Mouse (Mus musculus): ENCODE data around the gene Itk. TPM values are rescaled to one million over a fixed set of nuclear protein-coding genes. Genes with fewer than 3 reads are reported as not detected.

Gene Itk
- polyA plus RNA-seq, 1 experiment from 2014 or later, result not detected

DNA sequence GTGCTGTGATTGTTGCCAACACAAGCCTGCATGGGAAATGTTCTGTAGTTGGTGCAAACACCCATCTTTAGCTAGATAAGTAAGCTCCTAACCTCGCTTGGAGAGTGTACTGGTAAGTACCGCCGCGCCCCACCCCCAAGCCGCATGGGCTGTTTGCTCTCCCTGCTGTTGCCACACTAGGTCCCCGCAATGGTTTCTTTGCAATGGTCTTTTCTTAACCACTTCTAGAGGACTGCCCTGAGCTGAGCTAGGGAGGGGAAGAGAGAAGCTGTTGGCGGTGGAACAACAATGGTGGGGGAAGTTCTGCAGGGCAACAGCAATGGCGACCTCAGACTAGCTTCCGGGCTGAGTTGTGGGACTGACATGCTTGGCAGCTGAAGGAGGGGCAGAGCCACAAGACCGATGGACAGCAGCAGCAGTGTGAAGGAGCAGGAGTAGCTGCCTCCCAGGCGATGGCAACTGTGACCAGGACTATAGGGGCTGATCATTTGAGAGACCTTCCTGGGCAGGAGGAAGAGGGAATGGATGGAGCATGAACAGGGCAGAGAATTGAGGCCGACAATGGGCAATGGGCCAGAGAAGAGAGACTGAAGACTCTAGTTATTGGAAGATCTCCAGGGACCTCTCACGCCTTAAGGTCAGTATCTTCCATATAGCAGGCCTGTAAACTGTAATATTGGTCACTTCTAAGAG lies 7.0 kb upstream of the Itk start, which contains the start of gene Fam71b:
TSS of gene Fam71b (plus strand) at position 393 of the 693 bp plus-strand sequence.
- 79% methylated on average over 13 of the region's 13 CpGs for WGBS
- H3K9me3 ChIP-seq (replicated peaks; ENCODE audit: control insufficient read depth, low read length, poor library complexity, severe bottlenecking), result no peaks in the 10 kb centered on the region
- no peaks in the 10 kb centered on the region for H3K36me3 ChIP-seq (ENCODE audit: control insufficient read depth, insufficient read depth, low read length)
- no peaks in the 10 kb centered on the region for H3K27me3 ChIP-seq (ENCODE audit: control insufficient read depth, insufficient read depth, low read depth, low read length)
- no peak within 1 kb of the TSS for H3K27ac ChIP-seq (ENCODE audit: low read length)
- no peak within 1 kb of the TSS for H3K9ac ChIP-seq (ENCODE audit: low read depth, low read length)
- H3K4me3 ChIP-seq (ENCODE audit: low read depth, low read length), result no peak within 1 kb of the TSS
- ATAC-seq, result no peak
- no peak within 1 kb of the TSS for H3K4me2 ChIP-seq (ENCODE audit: low read length)
- H3K4me1 ChIP-seq (ENCODE audit: control insufficient read depth, insufficient read depth, low read length), result no peaks in the 10 kb centered on the region

- Histone ChIP-seq H3K27ac (ENCODE audit: low read length) (no peak overlapping the region), H3K4me2 (ENCODE audit: low read length) (no peak overlapping the region), H3K27me3 (ENCODE audit: control insufficient read depth, insufficient read depth, low read depth, low read length) (no peaks in the 10 kb centered on the region), H3K4me3 (ENCODE audit: low read depth, low read length) (no peak overlapping the region), H3K4me1 (ENCODE audit: control insufficient read depth, insufficient read depth, low read length) (no peaks in the 10 kb centered on the region), H3K9me3 (replicated peaks; ENCODE audit: control insufficient read depth, low read length, poor library complexity, severe bottlenecking) (no peaks in the 10 kb centered on the region), H3K36me3 (ENCODE audit: control insufficient read depth, insufficient read depth, low read length) (no peaks in the 10 kb centered on the region), H3K9ac (ENCODE audit: low read depth, low read length) (no peak overlapping the region)
- no peak for ATAC-seq
- 95% methylated on average over 2 of the region's 2 CpGs for WGBS
These were observed 6.4 kb upstream of the Itk start for GRCm38 (mm10) chr11:46395698-46396097.

- ATAC-seq, result no peak
- Histone ChIP-seq H3K36me3 (ENCODE audit: control insufficient read depth, insufficient read depth, low read length) (no peaks in the 10 kb centered on the region), H3K27me3 (ENCODE audit: control insufficient read depth, insufficient read depth, low read depth, low read length) (no peaks in the 10 kb centered on the region), H3K9ac (ENCODE audit: low read depth, low read length) (no peak overlapping the region), H3K4me1 (ENCODE audit: control insufficient read depth, insufficient read depth, low read length) (no peaks in the 10 kb centered on the region), H3K4me3 (ENCODE audit: low read depth, low read length) (no peak overlapping the region), H3K9me3 (replicated peaks; ENCODE audit: control insufficient read depth, low read length, poor library complexity, severe bottlenecking) (no peaks in the 10 kb centered on the region), H3K27ac (ENCODE audit: low read length) (no peak overlapping the region), H3K4me2 (ENCODE audit: low read length) (no peak overlapping the region)
- WGBS, result 88% methylated on average over 2 of the region's 2 CpGs
These were observed 5.8 kb upstream of the Itk start for GRCm38 (mm10) chr11:46395088-46395487.

DNA sequence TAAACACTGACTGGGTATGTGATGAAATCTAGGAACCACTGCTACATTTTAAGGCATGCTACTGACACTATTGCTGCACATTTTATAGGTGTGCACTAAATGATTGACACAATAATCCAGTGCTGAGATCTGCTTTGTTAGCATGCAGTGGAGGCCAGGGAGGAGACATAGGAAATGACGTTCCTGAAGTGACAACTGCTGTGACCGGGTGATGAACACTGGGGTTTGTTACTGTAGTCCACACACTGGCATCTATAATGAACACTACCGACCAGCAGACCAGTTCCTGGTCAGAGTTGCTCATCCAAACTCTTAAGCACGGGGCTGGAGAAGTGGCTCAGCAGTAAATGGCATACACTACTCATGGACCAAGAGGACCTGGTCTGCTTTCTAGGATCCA lies 4.1 kb upstream of the Itk start:
- Histone ChIP-seq H3K36me3 (ENCODE audit: control insufficient read depth, insufficient read depth, low read length) (no peaks in the 10 kb centered on the region), H3K27ac (ENCODE audit: low read length) (no peak overlapping the region), H3K4me3 (ENCODE audit: low read depth, low read length) (no peak overlapping the region), H3K9ac (ENCODE audit: low read depth, low read length) (no peak overlapping the region), H3K27me3 (ENCODE audit: control insufficient read depth, insufficient read depth, low read depth, low read length) (no peaks in the 10 kb centered on the region), H3K9me3 (replicated peaks; ENCODE audit: control insufficient read depth, low read length, poor library complexity, severe bottlenecking) (no peaks in the 10 kb centered on the region), H3K4me2 (ENCODE audit: low read length) (no peak overlapping the region), H3K4me1 (ENCODE audit: control insufficient read depth, insufficient read depth, low read length) (no peaks in the 10 kb centered on the region)
- 88% methylated on average over 4 of the region's 4 CpGs for WGBS
- ATAC-seq, result no peak

GRCm38 (mm10) chr11:46392890-46393289 lies 3.6 kb upstream of the Itk start:
- no peaks in the 10 kb centered on the region for H3K4me1 ChIP-seq (ENCODE audit: control insufficient read depth, insufficient read depth, low read length)
- WGBS, result 86% methylated on average over 7 of the region's 7 CpGs
- no peak overlapping the region for H3K27ac ChIP-seq (ENCODE audit: low read length)
- H3K4me3 ChIP-seq (ENCODE audit: low read depth, low read length), result no peak overlapping the region
- no peak overlapping the region for H3K9ac ChIP-seq (ENCODE audit: low read depth, low read length)
- no peaks in the 10 kb centered on the region for H3K9me3 ChIP-seq (replicated peaks; ENCODE audit: control insufficient read depth, low read length, poor library complexity, severe bottlenecking)
- H3K36me3 ChIP-seq (ENCODE audit: control insufficient read depth, insufficient read depth, low read length), result no peaks in the 10 kb centered on the region
- H3K27me3 ChIP-seq (ENCODE audit: control insufficient read depth, insufficient read depth, low read depth, low read length), result no peaks in the 10 kb centered on the region
- no peak for ATAC-seq
- H3K4me2 ChIP-seq (ENCODE audit: low read length), result no peak overlapping the region

- Histone ChIP-seq H3K4me3 (ENCODE audit: low read depth, low read length) (no peak overlapping the region), H3K27me3 (ENCODE audit: control insufficient read depth, insufficient read depth, low read depth, low read length) (no peaks in the 10 kb centered on the region), H3K9ac (ENCODE audit: low read depth, low read length) (no peak overlapping the region), H3K4me2 (ENCODE audit: low read length) (no peak overlapping the region), H3K27ac (ENCODE audit: low read length) (no peak overlapping the region), H3K4me1 (ENCODE audit: control insufficient read depth, insufficient read depth, low read length) (no peaks in the 10 kb centered on the region), H3K36me3 (ENCODE audit: control insufficient read depth, insufficient read depth, low read length) (no peaks in the 10 kb centered on the region), H3K9me3 (replicated peaks; ENCODE audit: control insufficient read depth, low read length, poor library complexity, severe bottlenecking) (no peaks in the 10 kb centered on the region)
- 51% methylated on average over 3 of the region's 3 CpGs for WGBS
- ATAC-seq, result no peak
These were observed 1.3 kb upstream of the Itk start for GRCm38 (mm10) chr11:46390621-46391020.

GRCm38 (mm10) chr11:46388438-46388837 lies 877 bp downstream of the Itk start:
- Histone ChIP-seq H3K4me2 (ENCODE audit: low read length) (no peak overlapping the region), H3K27me3 (ENCODE audit: control insufficient read depth, insufficient read depth, low read depth, low read length) (no peaks in the 10 kb centered on the region), H3K4me1 (ENCODE audit: control insufficient read depth, insufficient read depth, low read length) (no peaks in the 10 kb centered on the region), H3K4me3 (ENCODE audit: low read depth, low read length) (no peak overlapping the region), H3K9me3 (replicated peaks; ENCODE audit: control insufficient read depth, low read length, poor library complexity, severe bottlenecking) (no peaks in the 10 kb centered on the region), H3K9ac (ENCODE audit: low read depth, low read length) (no peak overlapping the region), H3K27ac (ENCODE audit: low read length) (no peak overlapping the region), H3K36me3 (ENCODE audit: control insufficient read depth, insufficient read depth, low read length) (no peaks in the 10 kb centered on the region)
- no peak for ATAC-seq
- WGBS, result 74% methylated on average over 6 of the region's 6 CpGs

GRCm38 (mm10) chr11:46387061-46387460 lies 2.3 kb downstream of the Itk start:
- WGBS, result 95% methylated on average over 8 of the region's 8 CpGs
- H3K9me3 ChIP-seq (replicated peaks; ENCODE audit: control insufficient read depth, low read length, poor library complexity, severe bottlenecking), result no peaks in the 10 kb centered on the region
- H3K27ac ChIP-seq (ENCODE audit: low read length), result no peak overlapping the region
- no peaks in the 10 kb centered on the region for H3K36me3 ChIP-seq (ENCODE audit: control insufficient read depth, insufficient read depth, low read length)
- H3K9ac ChIP-seq (ENCODE audit: low read depth, low read length), result no peak overlapping the region
- no peak overlapping the region for H3K4me2 ChIP-seq (ENCODE audit: low read length)
- no peak overlapping the region for H3K4me3 ChIP-seq (ENCODE audit: low read depth, low read length)
- H3K4me1 ChIP-seq (ENCODE audit: control insufficient read depth, insufficient read depth, low read length), result no peaks in the 10 kb centered on the region
- no peaks in the 10 kb centered on the region for H3K27me3 ChIP-seq (ENCODE audit: control insufficient read depth, insufficient read depth, low read depth, low read length)
- ATAC-seq, result no peak

DNA sequence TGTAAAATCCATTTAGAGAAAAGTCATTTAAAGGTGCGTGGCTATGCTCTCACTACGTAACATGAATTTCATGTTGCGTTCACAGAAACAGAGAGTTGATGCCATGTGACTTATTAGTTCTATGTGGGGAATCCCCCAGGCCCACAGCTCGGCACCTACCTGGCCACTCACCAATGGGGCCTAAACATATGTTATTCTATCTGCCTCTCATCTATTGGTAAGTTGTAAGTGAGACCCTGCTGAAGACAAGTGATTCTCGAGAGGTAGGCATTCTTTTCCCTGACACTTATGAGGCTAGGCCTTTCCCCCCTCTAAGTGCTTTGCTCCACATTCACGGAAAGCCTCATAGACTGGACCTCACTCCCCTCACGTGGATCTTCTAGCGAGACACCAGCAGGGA lies 2.8 kb downstream of the Itk start:
- Histone ChIP-seq H3K27ac (ENCODE audit: low read length) (no peak overlapping the region), H3K9me3 (replicated peaks; ENCODE audit: control insufficient read depth, low read length, poor library complexity, severe bottlenecking) (no peaks in the 10 kb centered on the region), H3K4me2 (ENCODE audit: low read length) (no peak overlapping the region), H3K9ac (ENCODE audit: low read depth, low read length) (no peak overlapping the region), H3K36me3 (ENCODE audit: control insufficient read depth, insufficient read depth, low read length) (no peaks in the 10 kb centered on the region), H3K4me3 (ENCODE audit: low read depth, low read length) (no peak overlapping the region), H3K4me1 (ENCODE audit: control insufficient read depth, insufficient read depth, low read length) (no peaks in the 10 kb centered on the region), H3K27me3 (ENCODE audit: control insufficient read depth, insufficient read depth, low read depth, low read length) (no peaks in the 10 kb centered on the region)
- 89% methylated on average over 8 of the region's 8 CpGs for WGBS
- ATAC-seq, result no peak

All from midbrain, embryonic 16.5 days (tissue).